Mouse (Mus musculus): Measurements from ENCODE around the gene Rbm47. TPM values are rescaled to one million over a fixed set of nuclear protein-coding genes. Genes with fewer than 3 reads are reported as not detected.

Gene Rbm47
- polyA plus RNA-seq, 1 experiment from 2014 or later, result 8.9 TPM

GRCm38 (mm10) chr5:66050841-66051240 lies 122.1 kb downstream of the Rbm47 start:
- Histone ChIP-seq H3K27me3 (no peaks in the 10 kb centered on the region), H3K9me3 (no peaks in the 10 kb centered on the region), H3K9ac (no peak overlapping the region), H3K36me3 (no peaks in the 10 kb centered on the region), H3K27ac (no peak overlapping the region), H3K4me3 (no peak overlapping the region), H3K4me1 (no peaks in the 10 kb centered on the region), H3K4me2 (no peak overlapping the region)
- no peak for ATAC-seq (ENCODE audit: insufficient number of reproducible peaks, low FRiP score, low TSS enrichment, low read depth)
- 60% methylated on average over 5 of the region's 5 CpGs for WGBS

DNA sequence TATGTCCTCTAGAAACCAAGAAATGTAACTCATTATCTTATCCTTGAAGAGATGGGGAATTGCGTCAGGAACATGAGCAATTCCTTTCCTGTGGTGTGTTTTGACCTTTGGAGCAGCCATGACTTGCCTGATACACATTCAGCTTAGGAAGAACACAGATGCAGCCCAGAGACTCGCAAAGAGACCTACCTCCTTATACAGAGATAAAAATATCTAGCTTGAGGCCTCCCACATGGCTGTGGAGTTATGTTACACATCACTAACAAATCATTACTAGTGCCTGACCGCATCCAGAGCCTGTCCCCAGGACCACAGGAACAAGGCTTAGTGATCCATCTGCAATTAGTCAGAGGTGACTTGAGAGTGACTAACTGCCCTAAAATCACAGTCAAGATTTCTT lies 126.6 kb downstream of the Rbm47 start:
- no peak for ATAC-seq (ENCODE audit: insufficient number of reproducible peaks, low FRiP score, low TSS enrichment, low read depth)
- Histone ChIP-seq H3K4me1 (no peaks in the 10 kb centered on the region), H3K4me2 (no peak overlapping the region), H3K9ac (no peak overlapping the region), H3K36me3 (no peaks in the 10 kb centered on the region), H3K27me3 (no peaks in the 10 kb centered on the region), H3K9me3 (no peaks in the 10 kb centered on the region), H3K27ac (no peak overlapping the region), H3K4me3 (no peak overlapping the region)
- 66% methylated on average over 3 of the region's 3 CpGs for WGBS

DNA sequence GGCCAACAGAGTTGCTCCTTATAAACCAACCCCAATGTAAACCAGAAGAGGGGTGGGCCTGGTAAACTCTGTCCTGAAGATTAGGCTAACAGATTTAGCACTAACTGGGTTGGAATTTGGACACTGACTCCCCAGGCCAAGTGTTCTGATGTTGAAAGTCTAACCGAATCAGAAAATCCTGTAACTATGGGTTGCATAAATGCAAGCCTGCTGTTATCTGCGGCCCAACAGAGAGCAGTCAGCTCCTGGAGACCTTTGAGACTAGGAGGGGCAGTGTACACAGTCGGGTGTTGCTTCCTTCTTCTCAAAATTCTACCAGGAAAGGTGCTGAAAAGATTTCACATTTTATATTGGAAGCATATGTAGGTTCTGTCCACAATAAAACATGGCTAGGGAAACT lies 129.0 kb downstream of the Rbm47 start:
- no peaks in the 10 kb centered on the region for H3K9me3 ChIP-seq
- no peak overlapping the region for H3K27ac ChIP-seq
- no peak for ATAC-seq (ENCODE audit: insufficient number of reproducible peaks, low FRiP score, low TSS enrichment, low read depth)
- WGBS, result 69% methylated on average over 3 of the region's 3 CpGs
- H3K27me3 ChIP-seq, result no peaks in the 10 kb centered on the region
- H3K4me1 ChIP-seq, result no peaks in the 10 kb centered on the region
- no peak overlapping the region for H3K4me2 ChIP-seq
- H3K4me3 ChIP-seq, result no peak overlapping the region
- no peaks in the 10 kb centered on the region for H3K36me3 ChIP-seq
- no peak overlapping the region for H3K9ac ChIP-seq

- 74% methylated on average over 10 of the region's 10 CpGs for WGBS
- H3K36me3 ChIP-seq, result no peaks in the 10 kb centered on the region
- H3K4me1 ChIP-seq, result no peaks in the 10 kb centered on the region
- no peaks in the 10 kb centered on the region for H3K9me3 ChIP-seq
- H3K27me3 ChIP-seq, result no peaks in the 10 kb centered on the region
- H3K4me2 ChIP-seq, result no peak overlapping the region
- H3K27ac ChIP-seq, result no peak overlapping the region
- ATAC-seq (ENCODE audit: insufficient number of reproducible peaks, low FRiP score, low TSS enrichment, low read depth), result no peak
- H3K9ac ChIP-seq, result no peak overlapping the region
- H3K4me3 ChIP-seq, result no peak overlapping the region
These were observed 130.1 kb downstream of the Rbm47 start for GRCm38 (mm10) chr5:66042651-66043340.

DNA sequence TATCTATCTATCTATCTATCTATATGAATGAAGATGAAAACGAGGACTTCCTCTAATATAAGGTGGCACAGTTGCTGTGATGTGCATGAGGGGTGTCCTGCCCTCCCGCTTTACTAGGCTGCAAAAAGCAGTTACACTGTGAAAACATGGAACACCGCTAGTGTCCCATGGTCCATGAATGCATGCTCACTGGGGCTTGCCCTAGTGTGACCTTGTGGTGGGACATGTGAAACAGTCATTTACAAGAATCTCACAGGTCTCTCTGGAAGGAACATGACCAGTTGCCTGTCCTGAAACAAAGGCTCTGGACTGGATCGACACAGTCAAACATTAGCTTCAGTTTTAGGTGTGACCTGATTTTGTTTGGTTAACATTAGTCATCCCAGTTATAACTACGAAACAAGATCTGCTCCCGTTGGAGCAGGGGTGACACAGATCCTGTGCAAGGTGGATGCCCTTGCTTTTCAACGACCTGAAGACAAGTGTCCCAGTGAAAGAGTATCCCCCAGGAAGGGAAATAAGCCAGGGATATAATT lies 132.1 kb downstream of the Rbm47 start:
- Histone ChIP-seq H3K27me3 (no peaks in the 10 kb centered on the region), H3K27ac (no peak overlapping the region), H3K4me1 (no peaks in the 10 kb centered on the region), H3K9ac (no peak overlapping the region), H3K9me3 (no peaks in the 10 kb centered on the region), H3K4me3 (no peak overlapping the region), H3K4me2 (no peak overlapping the region), H3K36me3 (no peaks in the 10 kb centered on the region)
- WGBS, result 79% methylated on average over 7 of the region's 7 CpGs
- ATAC-seq (ENCODE audit: insufficient number of reproducible peaks, low FRiP score, low TSS enrichment, low read depth), result no peak

- Histone ChIP-seq H3K27me3 (no peaks in the 10 kb centered on the region), H3K4me2 (no peak overlapping the region), H3K36me3 (no peaks in the 10 kb centered on the region), H3K4me3 (no peak overlapping the region), H3K9me3 (no peaks in the 10 kb centered on the region), H3K27ac (no peak overlapping the region), H3K9ac (no peak overlapping the region), H3K4me1 (no peaks in the 10 kb centered on the region)
- no peak for ATAC-seq (ENCODE audit: insufficient number of reproducible peaks, low FRiP score, low TSS enrichment, low read depth)
- WGBS, result 90% methylated on average over 2 of the region's 2 CpGs
These were observed 133.1 kb downstream of the Rbm47 start for GRCm38 (mm10) chr5:66039813-66040212.

- no peak for ATAC-seq (ENCODE audit: insufficient number of reproducible peaks, low FRiP score, low TSS enrichment, low read depth)
- Histone ChIP-seq H3K27ac (no peak overlapping the region), H3K4me1 (no peaks in the 10 kb centered on the region), H3K4me3 (no peak overlapping the region), H3K36me3 (no peaks in the 10 kb centered on the region), H3K9ac (no peak overlapping the region), H3K27me3 (no peaks in the 10 kb centered on the region), H3K9me3 (no peaks in the 10 kb centered on the region), H3K4me2 (no peak overlapping the region)
- WGBS, result 78% methylated on average over 6 of the region's 6 CpGs
These were observed 135.9 kb downstream of the Rbm47 start for GRCm38 (mm10) chr5:66037066-66037465.

DNA sequence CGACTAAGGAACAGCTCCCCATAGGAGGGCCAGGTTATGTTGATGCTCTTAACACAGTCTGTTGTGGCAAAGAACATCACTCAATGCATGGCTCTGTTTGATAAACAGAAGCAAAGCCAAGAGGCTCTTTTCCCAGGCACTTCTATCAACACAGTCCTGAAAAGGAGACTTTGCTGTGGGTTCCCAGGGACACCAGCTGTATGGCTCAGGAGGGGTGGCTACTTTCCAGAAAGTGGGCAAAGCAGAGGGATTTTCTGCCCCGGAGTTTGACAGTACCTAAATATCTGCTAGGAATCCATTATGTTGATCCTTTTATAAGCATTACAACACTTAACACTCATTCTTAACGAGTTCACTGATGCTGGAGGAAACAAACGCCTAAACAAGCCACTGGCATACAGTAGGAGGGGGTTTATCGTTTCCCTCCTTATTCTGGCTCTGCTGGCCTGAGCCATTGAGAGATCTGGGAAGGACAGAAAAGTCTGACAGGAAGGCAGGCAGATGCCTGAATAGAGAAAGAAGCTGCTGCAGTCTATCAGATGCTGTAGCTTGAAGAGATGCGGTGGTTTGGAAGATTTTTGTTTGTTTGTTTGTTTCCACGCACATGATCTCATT lies 136.4 kb downstream of the Rbm47 start:
- no peaks in the 10 kb centered on the region for H3K4me1 ChIP-seq
- 48% methylated on average over 7 of the region's 7 CpGs for WGBS
- no peak overlapping the region for H3K4me3 ChIP-seq
- H3K4me2 ChIP-seq, result no peak overlapping the region
- no peak overlapping the region for H3K9ac ChIP-seq
- H3K27ac ChIP-seq, result no peak overlapping the region
- H3K27me3 ChIP-seq, result no peaks in the 10 kb centered on the region
- no peaks in the 10 kb centered on the region for H3K36me3 ChIP-seq
- no peak for ATAC-seq (ENCODE audit: insufficient number of reproducible peaks, low FRiP score, low TSS enrichment, low read depth)
- H3K9me3 ChIP-seq, result no peaks in the 10 kb centered on the region

DNA sequence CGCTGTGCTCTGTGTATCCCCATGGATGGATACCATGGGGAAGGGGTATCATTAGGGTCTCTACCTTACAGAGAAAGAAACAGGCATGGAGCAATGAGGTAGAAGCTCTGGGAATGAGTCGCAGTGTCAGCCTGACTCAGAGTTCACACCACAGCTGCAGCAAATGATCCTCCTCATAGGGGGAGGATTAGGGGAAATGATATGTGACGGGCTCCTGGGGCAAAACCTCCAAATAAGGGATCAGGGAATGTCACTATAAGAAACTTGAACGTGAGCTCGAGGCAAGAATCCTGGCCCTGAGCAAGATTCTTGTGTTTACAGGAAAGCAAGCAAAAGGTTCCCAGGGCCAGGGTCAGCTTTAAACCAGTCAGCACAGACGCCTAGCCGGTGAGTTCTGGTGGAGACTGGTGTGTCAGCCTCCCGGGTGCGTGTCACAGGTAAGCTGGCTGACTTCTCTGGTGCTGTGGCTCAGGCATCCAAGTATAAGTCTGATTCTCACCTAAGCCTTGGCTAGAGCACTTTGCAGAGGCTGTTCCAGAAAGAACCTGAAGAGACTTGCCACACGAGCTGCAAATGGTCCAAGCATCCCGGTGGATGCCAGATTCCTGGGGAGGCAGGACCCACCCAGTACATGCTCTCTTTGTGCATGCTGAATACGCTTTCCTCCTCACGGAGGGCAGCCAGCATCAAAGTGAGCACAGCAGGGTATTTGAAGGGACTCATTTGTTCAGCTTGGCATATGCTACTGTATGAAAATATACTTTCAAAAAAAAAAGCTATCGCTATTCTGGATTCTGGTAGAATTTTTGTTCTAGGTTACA lies 138.3 kb downstream of the Rbm47 start:
- Histone ChIP-seq H3K36me3 (no peaks in the 10 kb centered on the region), H3K27ac (no peak overlapping the region), H3K27me3 (no peaks in the 10 kb centered on the region), H3K4me1 (no peaks in the 10 kb centered on the region), H3K9me3 (no peaks in the 10 kb centered on the region), H3K9ac (no peak overlapping the region), H3K4me2 (no peak overlapping the region), H3K4me3 (no peak overlapping the region)
- ATAC-seq (ENCODE audit: insufficient number of reproducible peaks, low FRiP score, low TSS enrichment, low read depth), result no peak
- WGBS, result 52% methylated on average over 14 of the region's 14 CpGs

- Histone ChIP-seq H3K9me3 (no peaks in the 10 kb centered on the region), H3K27ac (no peak overlapping the region), H3K36me3 (no peaks in the 10 kb centered on the region), H3K9ac (no peak overlapping the region), H3K4me1 (no peaks in the 10 kb centered on the region), H3K27me3 (no peaks in the 10 kb centered on the region), H3K4me3 (no peak overlapping the region), H3K4me2 (no peak overlapping the region)
- 90% methylated on average over 1 of the region's 1 CpGs for WGBS
- ATAC-seq (ENCODE audit: insufficient number of reproducible peaks, low FRiP score, low TSS enrichment, low read depth), result no peak
These were observed 140.1 kb downstream of the Rbm47 start for GRCm38 (mm10) chr5:66032826-66033225.

- Histone ChIP-seq H3K4me3 (no peak overlapping the region), H3K9ac (no peak overlapping the region), H3K27ac (no peak overlapping the region), H3K4me2 (no peak overlapping the region), H3K27me3 (no peaks in the 10 kb centered on the region), H3K4me1 (no peaks in the 10 kb centered on the region), H3K36me3 (0 out of 2 replicates have a peak, but pooled peaks cover 2% of the 10 kb centered on the region), H3K9me3 (peaks cover 6% of the 10 kb centered on the region; the same call in 1 of the 2 replicates)
- 84% methylated on average over 5 of the region's 5 CpGs for WGBS
- ATAC-seq (ENCODE audit: insufficient number of reproducible peaks, low FRiP score, low TSS enrichment, low read depth), result no peak
These were observed 141.2 kb downstream of the Rbm47 start for GRCm38 (mm10) chr5:66031699-66032098.

DNA sequence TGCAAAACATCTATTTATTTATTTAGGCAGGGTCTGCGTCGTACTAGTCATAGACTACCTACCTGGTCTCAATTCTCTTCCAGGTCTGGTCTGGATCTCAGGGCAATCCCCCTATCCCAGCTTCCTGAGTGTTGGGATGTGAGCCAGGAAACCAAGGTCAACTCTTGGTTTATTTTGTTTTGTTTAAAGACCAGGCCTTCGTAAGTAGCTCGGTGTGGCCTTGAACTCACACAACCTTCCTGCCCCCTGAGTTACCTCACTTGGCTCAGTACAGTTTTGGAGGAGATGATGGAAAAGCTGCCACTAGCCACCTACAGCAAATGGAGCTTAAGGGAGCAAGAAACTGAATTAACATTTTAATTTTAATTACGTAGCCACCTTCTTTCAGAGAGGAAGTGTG lies 144.7 kb downstream of the Rbm47 start:
- Histone ChIP-seq H3K4me3 (no peak overlapping the region), H3K36me3 (0 out of 2 replicates have a peak, but pooled peaks cover 8% of the 10 kb centered on the region), H3K27ac (no peak overlapping the region), H3K27me3 (no peaks in the 10 kb centered on the region), H3K9ac (no peak overlapping the region), H3K4me2 (no peak overlapping the region), H3K4me1 (no peaks in the 10 kb centered on the region), H3K9me3 (peaks cover 9% of the 10 kb centered on the region; the same call in 1 of the 2 replicates)
- no peak for ATAC-seq (ENCODE audit: insufficient number of reproducible peaks, low FRiP score, low TSS enrichment, low read depth)
- WGBS, result 89% methylated on average over 5 of the region's 5 CpGs
